Mouse (Mus musculus) spleen, embryonic (tissue): ENCODE results near the gene Phf5a.
"Not testable (repeated sequence)": the region's sequence is repeated elsewhere in the genome, so short reads cannot be mapped to it uniquely, and the experiment has no call there.

Source experiments
- CTCF ChIA-PET: fragments of 350-600 bp; sonication (Branson Sonifier 250); formaldehyde crosslinking; loops from one replicate; lab custom pipeline; 2022; lab: Charles Lee

The Phf5a gene

GRCm38 (mm10) chr15:81871604-81872261, at the start of gene Phf5a:
Gene Phf5a, minus strand, starts transcription at chr15:81871911.
- CTCF ChIA-PET: interaction anchor here (0.7 kb wide), 1 partner anchor 308 kb away, joined by 6 read pairs; no protein-coding TSS in a partner anchor

GRCm38 (mm10) chr15:81921255-81921654, 49.5 kb upstream of the Phf5a start:
- CTCF ChIA-PET: no interaction called here

GRCm38 (mm10) chr15:81920546-81921217, 49.0 kb upstream of the Phf5a start:
- CTCF ChIA-PET: no interaction called here

- CTCF ChIA-PET: interaction anchor here (1.0 kb wide), 1 partner anchor 88 kb away, joined by 4 read pairs; no protein-coding TSS in a partner anchor
Observed at GRCm38 (mm10) chr15:81919062-81919461, 47.4 kb upstream of the Phf5a start.

GRCm38 (mm10) chr15:81917621-81918463, 46.1 kb upstream of the Phf5a start:
- CTCF ChIA-PET: interaction anchor here (1.0 kb wide), 1 partner anchor 87 kb away, joined by 4 read pairs; no protein-coding TSS in a partner anchor

- CTCF ChIA-PET: interaction anchor here (0.6 to 1.1 kb wide), 2 partner anchors 72 to 86 kb away, joined by 4 to 5 read pairs; no protein-coding TSS in a partner anchor
Observed at GRCm38 (mm10) chr15:81917201-81917600, 45.5 kb upstream of the Phf5a start.

- CTCF ChIA-PET: no interaction called here
Observed at GRCm38 (mm10) chr15:81915663-81916062, 44.0 kb upstream of the Phf5a start.

GRCm38 (mm10) chr15:81914668-81915067, 43.0 kb upstream of the Phf5a start:
- CTCF ChIA-PET: no interaction called here

GRCm38 (mm10) chr15:81912498-81912897, 40.8 kb upstream of the Phf5a start:
- CTCF ChIA-PET: no interaction called here

- CTCF ChIA-PET: not testable (repeated sequence)
Observed at GRCm38 (mm10) chr15:81908767-81909166, 37.1 kb upstream of the Phf5a start.

GRCm38 (mm10) chr15:81907953-81908352, 36.2 kb upstream of the Phf5a start:
- CTCF ChIA-PET: no interaction called here

- CTCF ChIA-PET: interaction anchor here (0.7 kb wide), 1 partner anchor 74 kb away, joined by 4 read pairs; no protein-coding TSS in a partner anchor
Observed at GRCm38 (mm10) chr15:81904939-81905338, 33.2 kb upstream of the Phf5a start.

- CTCF ChIA-PET: no interaction called here
Observed at GRCm38 (mm10) chr15:81898751-81899150, 27.0 kb upstream of the Phf5a start.

- CTCF ChIA-PET: no interaction called here
Observed at GRCm38 (mm10) chr15:81897607-81898285, 26.0 kb upstream of the Phf5a start.

GRCm38 (mm10) chr15:81896407-81896806, 24.7 kb upstream of the Phf5a start:
- CTCF ChIA-PET: no interaction called here

GRCm38 (mm10) chr15:81894002-81894401, 22.3 kb upstream of the Phf5a start:
- CTCF ChIA-PET: interaction anchor here (0.6 to 0.7 kb wide), 2 partner anchors 60 to 75 kb away, joined by 3 to 5 read pairs; no protein-coding TSS in a partner anchor

- CTCF ChIA-PET: interaction anchor here (0.6 to 0.7 kb wide), 3 partner anchors 43 to 433 kb away, joined by 3 to 5 read pairs (median 5); no protein-coding TSS in a partner anchor
Observed at GRCm38 (mm10) chr15:81891822-81892580, 20.3 kb upstream of the Phf5a start.

GRCm38 (mm10) chr15:81891140-81891802, 19.6 kb upstream of the Phf5a start:
- CTCF ChIA-PET: interaction anchor here (0.6 to 0.7 kb wide), 2 partner anchors 42 to 57 kb away, joined by 3 to 5 read pairs; no protein-coding TSS in a partner anchor

- CTCF ChIA-PET: no interaction called here
Observed at GRCm38 (mm10) chr15:81889175-81889574, 17.5 kb upstream of the Phf5a start.
